Mouse (Mus musculus) olfactory bulb, adult 2 months (tissue): Measurements from ENCODE around the gene Zkscan14.

Experiments
- CTCF ChIP-seq: fragments of 200-500 bp; IDR thresholded peaks from 2 replicates; pipeline ENCODE4 v1.5.1; 2012; ENCODE audit warnings: low read depth, mild to moderate bottlenecking, low read length, moderate library complexity; ENCODE audit not compliant: insufficient read depth
- POLR2A ChIP-seq: fragments of 200-500 bp; IDR thresholded peaks from 2 replicates; pipeline ENCODE4 v1.6.1; 2012; ENCODE audit warnings: mild to moderate bottlenecking, low read depth, low read length, moderate library complexity; ENCODE audit not compliant: insufficient read depth

- TF ChIP-seq POLR2A (no peak), CTCF (no peak)
Observed at GRCm38 (mm10) chr5:145152690-145153089, 49.0 kb downstream of the Zkscan14 start.
